Mouse (Mus musculus): ENCODE results near the gene Hnrnpa3.

Hnrnpa3 gene

GRCm38 (mm10) chr2:75701822-75702587 is 42.9 kb downstream of the Hnrnpa3 start:
- CTCF ChIA-PET = interaction anchor here (1.5 kb wide), 1 partner anchor 16 kb away, joined by 4 read pairs; no protein-coding TSS in a partner anchor

DNA sequence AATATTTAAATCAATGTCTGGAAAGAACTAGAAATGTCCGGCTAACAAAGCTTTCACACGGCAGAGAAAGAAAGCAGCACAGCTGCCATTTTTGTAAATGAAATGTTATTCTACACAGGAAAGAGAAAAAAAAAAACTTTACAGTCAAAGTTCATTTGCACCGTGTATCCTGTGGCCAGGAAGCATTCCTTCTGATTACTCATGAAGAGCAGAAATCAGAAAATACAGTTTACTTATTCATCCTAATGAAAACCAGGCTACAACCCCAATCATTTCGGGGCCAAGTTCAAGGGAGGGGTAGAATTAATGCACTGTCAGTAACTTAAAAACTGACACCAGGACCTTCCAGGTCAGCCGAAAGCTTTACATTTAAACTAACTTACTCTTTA is 43.5 kb downstream of the Hnrnpa3 start:
- CTCF ChIA-PET = interaction anchor here (0.6 to 1.5 kb wide), 2 partner anchors 17 to 58 kb away, joined by 4 to 9 read pairs; no protein-coding TSS in a partner anchor

- CTCF ChIA-PET = interaction anchor here (0.6 to 1.5 kb wide), 3 partner anchors 18 to 57 kb away, joined by 3 to 9 read pairs (median 4); no protein-coding TSS in a partner anchor
These were observed 44.5 kb downstream of the Hnrnpa3 start for GRCm38 (mm10) chr2:75703375-75704181.

- CTCF ChIA-PET = interaction anchor here (0.6 to 1.1 kb wide), 5 partner anchors 22 to 89 kb away, joined by 3 to 14 read pairs (median 4); no protein-coding TSS in a partner anchor
These were observed 45.4 kb downstream of the Hnrnpa3 start, which contains the start of gene Nfe2l2 for GRCm38 (mm10) chr2:75704234-75705161. TSS of gene Nfe2l2 (minus strand) at chr2:75704641.

DNA sequence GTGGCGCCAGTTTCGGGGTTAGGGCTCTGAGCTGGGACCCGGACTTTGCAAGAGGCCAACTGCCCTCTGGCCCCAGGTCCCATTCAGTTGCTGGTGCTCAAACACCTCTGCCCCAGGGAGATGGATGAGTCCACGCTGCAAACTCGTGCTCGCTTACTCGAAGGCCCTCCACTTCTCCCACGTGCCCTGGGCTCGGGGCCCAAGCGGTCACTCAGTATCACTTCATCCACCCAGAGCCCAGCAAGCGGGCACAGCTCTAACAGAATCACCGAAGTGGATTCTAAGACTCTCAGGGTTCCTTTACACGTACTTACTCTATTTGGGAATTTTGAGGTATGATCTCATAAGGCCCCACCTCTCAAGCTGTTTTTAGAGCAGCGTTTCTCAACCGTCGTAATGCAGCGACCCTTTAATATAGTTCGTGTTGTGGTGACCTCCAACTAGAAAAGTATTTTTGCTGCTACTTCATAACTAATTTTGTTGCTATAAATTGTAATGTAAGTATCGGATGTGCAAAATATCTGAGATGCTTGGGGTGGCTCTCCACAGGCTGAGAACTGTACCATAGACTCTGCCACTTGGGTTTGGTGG is 46.2 kb downstream of the Hnrnpa3 start:
- CTCF ChIA-PET = interaction anchor here (0.6 to 1.1 kb wide), 3 partner anchors 23 to 90 kb away, joined by 3 to 14 read pairs (median 3); no protein-coding TSS in a partner anchor

- CTCF ChIA-PET = no interaction called here
These were observed 47.4 kb downstream of the Hnrnpa3 start for GRCm38 (mm10) chr2:75706435-75706834.

DNA sequence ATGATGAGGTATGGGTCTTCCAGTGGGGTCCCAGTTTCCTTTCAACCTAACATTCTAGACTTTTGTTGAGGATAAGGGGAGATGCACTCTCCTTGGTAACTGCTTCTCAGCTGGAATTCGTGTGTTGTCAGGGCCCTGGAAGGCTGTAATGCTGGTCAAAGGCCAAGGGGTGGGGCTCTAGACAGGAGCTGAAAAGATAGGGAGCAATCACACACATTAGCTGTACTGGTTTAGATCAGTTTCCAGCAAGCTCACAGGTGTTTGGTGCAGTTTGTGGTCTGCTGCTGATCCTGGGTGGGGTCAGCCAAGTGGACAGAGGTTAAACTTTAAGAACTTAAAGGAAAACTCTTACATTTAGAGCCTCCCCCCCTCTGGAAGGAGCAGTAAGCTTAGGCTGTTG is 48.4 kb downstream of the Hnrnpa3 start:
- CTCF ChIA-PET = no interaction called here

DNA sequence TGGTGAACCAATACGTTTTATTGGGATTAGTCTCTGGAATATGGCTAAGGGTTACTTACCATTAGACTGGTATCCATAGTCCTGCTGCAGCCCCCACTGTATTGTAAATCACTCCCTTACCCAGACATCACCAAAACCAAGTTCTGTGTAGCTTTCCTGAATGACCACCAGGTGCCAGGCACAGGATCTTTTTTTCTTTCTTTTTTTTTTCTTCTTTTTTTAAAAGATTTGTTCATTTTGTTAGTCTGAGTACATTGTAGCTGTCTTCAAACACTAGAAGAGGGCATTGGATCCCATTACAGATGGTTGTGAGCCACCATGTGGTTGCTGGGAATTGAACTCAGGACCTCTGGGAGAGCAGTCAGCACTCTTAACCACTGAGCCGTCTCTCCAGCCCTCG is 54.0 kb downstream of the Hnrnpa3 start:
- CTCF ChIA-PET = no interaction called here

DNA sequence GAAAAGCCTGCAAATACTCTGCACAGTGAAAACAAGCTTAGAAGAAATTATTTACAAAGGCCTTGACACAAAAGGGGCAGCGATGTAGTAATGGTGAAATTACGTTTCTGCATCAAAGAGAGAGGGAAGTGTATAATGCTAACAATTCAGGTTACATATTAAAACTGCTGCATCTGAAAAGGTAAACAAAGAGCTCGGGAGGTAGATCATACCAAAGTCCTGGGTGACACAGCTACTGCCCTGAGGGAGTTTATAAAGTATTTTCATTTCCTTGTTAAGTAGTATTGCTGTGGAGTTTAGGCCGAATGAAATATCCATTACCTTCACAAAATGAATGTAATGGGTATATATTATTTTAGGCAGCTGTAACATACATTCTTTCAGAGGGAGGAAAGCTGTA is 55.7 kb downstream of the Hnrnpa3 start:
- CTCF ChIA-PET = interaction anchor here (1.0 kb wide), 1 partner anchor 17 kb away, joined by 3 read pairs; no protein-coding TSS in a partner anchor

DNA sequence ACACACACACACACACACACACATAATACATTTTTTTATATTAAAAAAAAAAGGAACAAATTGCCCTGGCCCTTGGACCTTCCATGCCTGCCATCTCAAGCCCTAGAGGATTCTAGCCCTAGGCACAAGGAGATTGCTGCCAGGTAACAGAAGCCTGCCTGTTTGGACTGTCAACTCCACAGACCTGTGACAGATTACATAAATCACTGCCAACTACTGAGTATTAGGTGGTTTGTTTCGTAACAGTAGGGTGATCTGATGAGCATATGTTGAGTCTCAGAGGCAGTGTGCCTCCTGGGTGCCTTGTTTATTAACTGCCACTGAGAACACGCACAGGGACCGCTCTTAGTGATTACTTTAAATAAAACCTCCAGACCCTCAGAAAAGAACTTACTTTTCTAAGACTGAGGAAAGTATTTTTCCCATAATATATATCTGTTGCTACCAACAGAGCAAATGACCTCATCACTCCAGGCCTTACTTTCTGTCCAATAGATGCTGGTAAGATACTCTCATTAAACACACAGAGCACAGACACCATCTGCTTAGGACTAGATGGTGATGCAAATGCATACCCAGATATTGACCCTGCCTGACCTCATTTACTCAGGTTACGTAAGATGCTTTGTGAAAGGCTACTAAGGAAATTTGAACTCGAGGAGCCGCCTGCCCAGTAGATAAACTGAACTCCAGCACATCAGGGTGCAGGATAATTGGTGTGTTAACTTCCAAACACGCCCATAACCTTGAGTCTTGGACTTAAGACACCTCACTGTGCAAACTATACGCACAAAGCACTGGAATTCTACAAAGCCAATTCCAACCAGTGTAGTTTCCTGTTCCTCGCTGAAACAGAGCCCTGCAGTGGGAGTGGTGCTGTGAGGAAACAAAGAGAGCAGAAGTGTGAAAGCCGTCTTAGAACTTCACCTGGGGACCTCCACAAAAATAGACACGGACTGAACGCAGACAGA is 57.3 kb downstream of the Hnrnpa3 start:
- CTCF ChIA-PET = no interaction called here
